Mouse (Mus musculus) intestine, embryonic 14.5 days (tissue): Measurements from ENCODE around the gene Sv2c. TPM values are rescaled to one million over a fixed set of nuclear protein-coding genes. Genes with fewer than 3 reads are reported as not detected.

ENCODE experiments used
- ATAC-seq: fragments of 200-750 bp; cut with Nextera tagmentation; replicated peaks from 2 replicates; pipeline ENCODE4 v1.8.0; 2017; ENCODE audit warnings: low read depth, moderate number of reproducible peaks, moderate TSS enrichment, moderate library complexity; ENCODE audit not compliant: low FRiP score, low TSS enrichment
- DNase-seq: peaks from one replicate; pipeline ENCODE4 v3.0.0-alpha.2; 2018; ENCODE audit warnings: low spot score
- H3K27ac ChIP-seq: fragments of 300-500 bp; sonication (generic); 2 replicates; pipeline ENCODE4 v1.5.1; 2014; ENCODE audit warnings: low read depth, mild to moderate bottlenecking, control low read depth
- H3K27me3 ChIP-seq: fragments of 300-500 bp; sonication (generic); replicated peaks from 2 replicates; pipeline ENCODE4 v1.6.1; 2014; ENCODE audit warnings: low read length, control low read depth; ENCODE audit not compliant: control insufficient read depth, insufficient read depth
- H3K36me3 ChIP-seq: fragments of 300-500 bp; sonication (generic); 2 replicates; pipeline ENCODE4 v1.6.1; 2014; ENCODE audit warnings: low read length, control low read depth; ENCODE audit not compliant: control insufficient read depth, insufficient read depth
- H3K4me1 ChIP-seq: fragments of 300-500 bp; sonication (generic); replicated peaks from 2 replicates; pipeline ENCODE4 v1.6.1; 2014; ENCODE audit warnings: low read length, control low read depth, mixed read lengths; ENCODE audit not compliant: control insufficient read depth, insufficient read depth
- H3K4me2 ChIP-seq: fragments of 300-500 bp; sonication (generic); 2 replicates; pipeline ENCODE4 v1.6.1; 2014; ENCODE audit warnings: low read length
- H3K4me3 ChIP-seq: fragments of 300-500 bp; sonication (generic); 2 replicates; pipeline ENCODE4 v1.5.1; 2014; ENCODE audit warnings: low read depth, low read length, control low read depth, mixed read lengths
- H3K9ac ChIP-seq: fragments of 300-500 bp; sonication (generic); 2 replicates; pipeline ENCODE4 v1.6.1; 2014; ENCODE audit warnings: mild to moderate bottlenecking, low read length
- H3K9me3 ChIP-seq: fragments of 300-500 bp; sonication (generic); 2 replicates; pipeline ENCODE4 v1.6.1; 2016; ENCODE audit warnings: low read length, control low read depth; ENCODE audit not compliant: control insufficient read depth
- WGBS: fragments of 180-500 bp; shearing (Covaris S2); extraction: QIAGEN DNeasy Blood & Tissue Kit; methylation state at CpG from one replicate; pipeline ENCODE4 v1.1.7; 2014; 5-methylcytosine and 5-hydroxymethylcytosine counted together
- polyA plus RNA-seq: library from polyadenylated mRNA; unstranded; fragments of >200 nt; fragmentation: Nextera tagmentation; extraction: Ambion mirVana; gene quantifications from 2 replicates; pipeline ENCODE4 v1.2.1, GENCODE M21; 2014

The Sv2c gene
- polyA plus RNA-seq, 1 experiment from 2014 or later, result 1.8 TPM

DNA sequence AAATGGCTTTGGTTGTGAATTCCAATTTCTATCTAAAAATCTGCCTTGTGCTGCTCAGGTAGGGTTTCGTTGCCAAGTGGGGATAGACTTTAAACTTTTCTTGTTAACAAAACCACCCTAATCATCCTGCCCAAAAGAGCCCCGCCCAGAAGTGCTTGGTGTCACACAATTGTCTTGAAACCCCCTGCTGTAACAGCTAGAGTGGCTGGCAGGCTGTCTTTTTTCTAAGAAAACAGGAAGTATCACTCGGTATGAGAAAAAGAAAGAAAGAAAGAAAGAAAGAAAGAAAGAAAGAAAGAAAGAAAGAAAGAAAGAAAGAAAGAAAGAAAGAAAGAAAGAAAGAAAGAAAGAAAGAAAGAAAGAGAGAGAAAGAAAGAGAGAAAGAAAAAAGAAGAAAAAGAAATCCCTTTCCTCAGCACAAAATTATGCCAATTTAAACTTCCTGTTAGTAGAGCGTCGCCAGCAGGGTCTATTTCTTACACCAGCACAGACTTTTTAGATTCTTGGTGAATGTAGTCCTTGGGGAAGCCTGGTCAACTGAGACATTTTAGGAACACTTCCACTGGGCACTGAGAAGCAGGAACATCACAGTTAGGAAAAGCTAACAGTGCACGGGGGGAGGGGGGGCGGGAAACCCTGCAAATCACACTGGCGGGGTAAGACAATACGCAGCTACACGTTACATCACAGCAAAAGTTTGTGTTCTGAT is 171.7 kb downstream of the Sv2c start:
- Histone ChIP-seq H3K4me2 (peak overlapping the region; percentile 75), H3K9ac (peak overlapping the region; percentile 43), H3K4me1 (peaks cover 31% of the 10 kb centered on the region), H3K36me3 (no peaks in the 10 kb centered on the region), H3K4me3 (peak overlapping the region; percentile 40), H3K9me3 (no peaks in the 10 kb centered on the region), H3K27ac (peak overlapping the region; percentile 86), H3K27me3 (no peaks in the 10 kb centered on the region)
- 4% methylated on average over 10 of the region's 10 CpGs for WGBS
- DNase-seq, result no peak
- ATAC-seq, result 0 out of 2 replicates have a peak, but pooled peaks have one; percentile 25

DNA sequence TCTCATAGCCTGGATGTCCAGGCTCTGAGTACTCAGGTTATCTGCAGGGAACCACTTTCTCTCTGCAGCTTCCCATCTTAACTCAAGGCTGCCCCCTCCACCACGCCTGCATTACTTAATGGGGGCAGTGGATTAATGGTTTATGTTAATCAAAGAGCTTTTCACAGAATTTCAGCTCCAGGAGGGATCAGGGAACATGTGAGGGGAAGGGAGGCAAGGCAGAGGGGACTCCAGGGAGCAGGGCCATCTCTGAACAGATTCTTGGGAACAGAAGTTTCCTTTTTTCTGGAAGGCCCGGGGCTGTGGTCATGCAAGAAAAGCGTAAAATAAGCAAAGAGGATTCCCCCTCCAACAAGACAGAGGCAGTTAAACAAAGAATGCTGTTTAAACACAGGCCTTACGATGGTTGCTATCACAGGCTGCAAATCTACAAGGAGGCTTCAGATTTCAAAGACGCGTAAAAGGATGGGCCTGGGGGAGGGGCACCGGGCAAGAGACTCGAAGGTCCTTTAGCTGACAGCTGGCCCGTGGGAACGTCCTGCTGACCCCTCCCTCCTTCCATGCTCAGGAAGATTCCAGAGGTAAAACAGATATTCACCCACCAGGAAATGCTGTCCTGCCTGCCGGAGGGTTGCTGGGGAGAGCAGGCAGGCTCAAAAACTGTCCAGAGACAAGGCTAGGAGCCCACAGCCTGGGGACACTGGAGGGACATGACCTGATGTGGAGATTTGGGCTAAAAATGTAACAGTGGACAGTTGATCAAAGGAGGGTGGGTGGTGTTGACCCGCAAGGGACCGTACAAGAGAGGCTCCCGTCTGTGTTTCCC is 172.5 kb downstream of the Sv2c start:
- 0 out of 2 replicates have a peak, but pooled peaks have one; percentile 16 for ATAC-seq
- Histone ChIP-seq H3K4me3 (0 out of 2 replicates have a peak overlapping the region, but pooled peaks have one; percentile 13), H3K9me3 (no peaks in the 10 kb centered on the region), H3K36me3 (no peaks in the 10 kb centered on the region), H3K4me2 (peak overlapping the region; percentile 75), H3K4me1 (peaks cover 29% of the 10 kb centered on the region), H3K27me3 (no peaks in the 10 kb centered on the region), H3K9ac (no peak overlapping the region), H3K27ac (peak overlapping the region; percentile 86)
- WGBS, result 5% methylated on average over 14 of the region's 14 CpGs
- DNase-seq, result peak; percentile 72

DNA sequence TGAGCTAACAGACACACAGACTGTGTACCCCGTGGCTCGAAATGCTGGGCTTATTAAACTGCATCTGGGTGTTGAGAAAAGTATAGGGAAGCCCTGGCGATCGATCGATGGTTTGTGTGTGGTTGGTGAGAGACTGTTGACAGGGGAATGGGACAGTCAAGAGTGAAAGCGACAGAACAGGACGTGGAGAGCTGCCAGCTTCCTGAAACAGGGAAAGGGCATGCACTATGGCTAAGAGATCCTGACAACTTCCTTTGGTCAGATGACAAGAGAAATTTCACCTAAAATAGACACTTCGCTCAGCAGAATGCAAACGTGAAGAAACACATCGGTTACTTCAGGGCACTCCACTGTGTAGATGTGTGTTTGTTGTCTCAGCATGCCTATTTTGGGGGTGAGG is 175.2 kb downstream of the Sv2c start:
- DNase-seq (no peak), ATAC-seq (no peak)
- Histone ChIP-seq H3K36me3 (no peaks in the 10 kb centered on the region), H3K27me3 (no peaks in the 10 kb centered on the region), H3K4me2 (no peak overlapping the region), H3K4me3 (no peak overlapping the region), H3K4me1 (peaks cover 25% of the 10 kb centered on the region), H3K9me3 (no peaks in the 10 kb centered on the region), H3K27ac (no peak overlapping the region), H3K9ac (no peak overlapping the region)
- 80% methylated on average over 10 of the region's 10 CpGs for WGBS

DNA sequence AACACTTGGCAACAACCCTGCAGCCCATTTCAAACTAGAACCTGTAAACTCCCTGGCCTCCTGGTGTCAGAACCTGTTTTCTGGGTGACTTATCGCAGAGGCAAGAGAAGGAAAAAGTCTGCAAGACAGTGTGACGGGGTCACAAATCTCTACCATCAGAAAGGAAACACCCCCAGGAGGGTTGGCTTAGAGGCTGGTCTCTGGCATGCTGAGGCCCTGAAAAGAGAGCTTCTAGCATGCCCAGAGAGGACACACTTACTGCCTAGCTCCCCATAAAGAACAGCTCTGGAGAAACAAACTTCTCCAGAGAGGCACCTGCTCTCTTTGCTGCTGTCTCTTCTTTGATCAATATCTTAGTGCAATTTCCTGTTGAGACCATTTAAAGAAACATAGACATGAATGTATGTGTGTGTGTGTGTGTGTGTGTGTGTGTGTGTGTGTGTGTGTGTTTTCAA is 176.0 kb downstream of the Sv2c start:
- no peaks in the 10 kb centered on the region for H3K27me3 ChIP-seq
- DNase-seq (no peak), ATAC-seq (no peak)
- 76% methylated on average over 2 of the region's 2 CpGs for WGBS
- H3K4me3 ChIP-seq, result no peak overlapping the region
- peaks cover 18% of the 10 kb centered on the region for H3K4me1 ChIP-seq
- H3K36me3 ChIP-seq, result no peaks in the 10 kb centered on the region
- H3K9ac ChIP-seq, result no peak overlapping the region
- no peak overlapping the region for H3K4me2 ChIP-seq
- H3K27ac ChIP-seq, result no peak overlapping the region
- no peaks in the 10 kb centered on the region for H3K9me3 ChIP-seq

DNA sequence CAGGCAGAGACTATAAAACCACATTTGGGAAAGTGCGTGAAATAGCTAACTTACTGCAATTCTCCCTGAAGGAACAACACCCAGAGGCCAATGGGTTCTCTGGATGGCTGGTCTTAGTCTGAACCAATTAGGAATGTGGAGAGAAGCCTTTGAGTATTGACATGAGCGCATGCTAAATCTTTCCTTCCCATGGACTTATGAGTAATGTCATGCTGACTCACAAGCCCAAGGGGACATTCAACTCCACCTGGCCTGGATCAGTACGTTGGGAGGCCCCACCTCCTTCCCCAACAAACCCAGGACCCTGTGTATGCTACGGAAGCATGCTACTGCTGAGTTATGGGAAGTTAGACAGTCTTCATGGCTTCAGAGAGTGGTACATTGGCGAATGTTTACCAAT is 177.2 kb downstream of the Sv2c start:
- Histone ChIP-seq H3K27me3 (no peaks in the 10 kb centered on the region), H3K27ac (no peak overlapping the region), H3K9me3 (no peaks in the 10 kb centered on the region), H3K36me3 (no peaks in the 10 kb centered on the region), H3K4me1 (peaks cover 15% of the 10 kb centered on the region), H3K4me3 (no peak overlapping the region), H3K9ac (no peak overlapping the region), H3K4me2 (no peak overlapping the region)
- ATAC-seq (no peak), DNase-seq (no peak)
- 81% methylated on average over 5 of the region's 5 CpGs for WGBS

DNA sequence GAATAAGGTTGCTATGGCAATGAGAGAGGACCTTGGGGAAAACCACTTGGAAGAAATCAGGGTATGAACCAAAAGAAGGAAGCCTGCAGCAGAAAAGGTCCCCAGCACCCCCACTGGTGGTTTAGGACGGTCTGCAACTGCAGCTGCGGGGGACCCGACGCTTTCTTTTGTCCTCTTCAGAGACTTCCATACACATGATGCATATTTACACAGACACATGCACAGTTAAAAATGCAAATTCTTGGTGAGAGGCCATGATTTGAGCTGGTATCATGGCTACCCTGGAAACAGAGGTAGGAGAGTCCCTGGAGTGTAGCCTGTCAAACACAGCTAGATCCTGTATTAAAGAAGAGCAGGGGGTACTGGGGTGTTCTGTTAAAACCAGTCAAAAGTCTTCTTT is 178.7 kb downstream of the Sv2c start:
- ATAC-seq (no peak), DNase-seq (no peak)
- no peaks in the 10 kb centered on the region for H3K9me3 ChIP-seq
- H3K27ac ChIP-seq, result no peak overlapping the region
- no peaks in the 10 kb centered on the region for H3K36me3 ChIP-seq
- no peak overlapping the region for H3K9ac ChIP-seq
- H3K4me3 ChIP-seq, result no peak overlapping the region
- WGBS, result 90% methylated on average over 4 of the region's 4 CpGs
- H3K27me3 ChIP-seq, result no peaks in the 10 kb centered on the region
- no peak overlapping the region for H3K4me2 ChIP-seq
- H3K4me1 ChIP-seq, result 0 out of 2 replicates have a peak, but pooled peaks cover 4% of the 10 kb centered on the region

DNA sequence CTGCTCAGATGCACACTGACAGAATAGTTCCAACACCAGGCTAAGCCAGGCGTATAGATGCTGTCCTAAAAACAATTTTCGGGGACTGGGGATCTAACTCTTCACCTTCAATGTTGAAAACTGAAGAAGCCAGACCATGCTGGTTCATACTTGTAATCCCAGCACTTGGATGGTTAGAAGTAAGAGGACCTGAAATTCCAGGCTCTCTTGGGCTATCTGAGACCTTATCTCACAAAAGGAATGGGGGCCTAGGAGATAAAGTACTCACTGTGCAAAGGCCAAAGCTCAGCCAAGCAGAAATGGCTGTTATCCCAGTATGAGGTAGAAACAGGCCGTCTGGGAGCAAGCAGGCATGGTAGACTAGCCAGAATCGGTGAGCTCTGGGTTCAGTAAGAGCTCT is 180.1 kb downstream of the Sv2c start:
- ATAC-seq (no peak), DNase-seq (no peak)
- no peak overlapping the region for H3K27ac ChIP-seq
- 0 out of 2 replicates have a peak, but pooled peaks cover 4% of the 10 kb centered on the region for H3K4me1 ChIP-seq
- WGBS, result 74% methylated on average over 4 of the region's 4 CpGs
- H3K27me3 ChIP-seq, result no peaks in the 10 kb centered on the region
- no peak overlapping the region for H3K9ac ChIP-seq
- H3K36me3 ChIP-seq, result no peaks in the 10 kb centered on the region
- no peak overlapping the region for H3K4me2 ChIP-seq
- H3K9me3 ChIP-seq, result no peaks in the 10 kb centered on the region
- H3K4me3 ChIP-seq, result no peak overlapping the region

DNA sequence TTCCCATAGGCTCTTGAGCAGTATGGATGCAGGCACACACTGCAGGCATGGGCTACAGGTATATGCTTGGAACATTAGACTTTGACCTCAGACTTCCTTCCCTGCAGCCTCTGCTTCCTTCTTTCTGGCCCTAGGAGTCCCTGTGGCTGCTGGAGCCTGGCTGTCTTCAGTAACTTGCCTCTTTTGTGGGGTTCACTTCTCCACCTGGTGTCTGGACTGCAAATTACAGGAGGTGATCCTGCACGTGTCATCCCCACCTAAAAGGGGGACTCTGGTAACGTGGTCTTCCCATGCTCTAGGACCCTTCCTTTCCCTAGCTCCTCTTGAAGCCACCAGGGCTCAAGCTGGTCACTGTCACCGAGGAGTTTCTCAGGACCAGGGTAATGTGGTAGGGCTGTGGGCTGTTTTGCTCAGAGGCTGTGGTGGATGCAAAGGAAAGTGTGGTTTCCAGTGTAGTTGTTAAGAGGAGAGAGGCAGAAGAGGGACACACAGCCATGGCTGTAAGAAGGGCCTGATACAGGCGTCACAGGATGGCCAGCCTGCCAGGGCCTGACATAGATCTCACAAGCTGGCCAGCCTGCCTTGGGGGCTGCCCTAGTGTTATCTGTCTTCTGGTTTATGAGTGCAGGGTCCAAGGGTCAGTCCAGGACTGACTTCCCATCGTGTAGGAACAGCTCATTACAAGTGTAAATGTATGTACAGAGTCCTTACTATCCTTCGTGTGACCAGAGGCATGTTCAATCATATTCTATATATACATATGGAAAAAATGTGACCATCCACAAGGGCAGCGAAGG is 181.1 kb downstream of the Sv2c start:
- no peak overlapping the region for H3K4me2 ChIP-seq
- H3K27ac ChIP-seq, result no peak overlapping the region
- no peaks in the 10 kb centered on the region for H3K27me3 ChIP-seq
- ATAC-seq (peak; percentile 77), DNase-seq (peak; percentile 61)
- H3K9me3 ChIP-seq, result no peaks in the 10 kb centered on the region
- 0 out of 2 replicates have a peak, but pooled peaks cover 4% of the 10 kb centered on the region for H3K4me1 ChIP-seq
- no peak overlapping the region for H3K4me3 ChIP-seq
- H3K36me3 ChIP-seq, result no peaks in the 10 kb centered on the region
- 51% methylated on average over 7 of the region's 7 CpGs for WGBS
- no peak overlapping the region for H3K9ac ChIP-seq
